Mouse (Mus musculus): Measurements from ENCODE around the gene Btk. TPM values are rescaled to one million over a fixed set of nuclear protein-coding genes. Genes with fewer than 3 reads are reported as not detected.

Gene Btk
- polyA plus RNA-seq, 1 experiment from 2014 or later = 0.28 TPM

DNA sequence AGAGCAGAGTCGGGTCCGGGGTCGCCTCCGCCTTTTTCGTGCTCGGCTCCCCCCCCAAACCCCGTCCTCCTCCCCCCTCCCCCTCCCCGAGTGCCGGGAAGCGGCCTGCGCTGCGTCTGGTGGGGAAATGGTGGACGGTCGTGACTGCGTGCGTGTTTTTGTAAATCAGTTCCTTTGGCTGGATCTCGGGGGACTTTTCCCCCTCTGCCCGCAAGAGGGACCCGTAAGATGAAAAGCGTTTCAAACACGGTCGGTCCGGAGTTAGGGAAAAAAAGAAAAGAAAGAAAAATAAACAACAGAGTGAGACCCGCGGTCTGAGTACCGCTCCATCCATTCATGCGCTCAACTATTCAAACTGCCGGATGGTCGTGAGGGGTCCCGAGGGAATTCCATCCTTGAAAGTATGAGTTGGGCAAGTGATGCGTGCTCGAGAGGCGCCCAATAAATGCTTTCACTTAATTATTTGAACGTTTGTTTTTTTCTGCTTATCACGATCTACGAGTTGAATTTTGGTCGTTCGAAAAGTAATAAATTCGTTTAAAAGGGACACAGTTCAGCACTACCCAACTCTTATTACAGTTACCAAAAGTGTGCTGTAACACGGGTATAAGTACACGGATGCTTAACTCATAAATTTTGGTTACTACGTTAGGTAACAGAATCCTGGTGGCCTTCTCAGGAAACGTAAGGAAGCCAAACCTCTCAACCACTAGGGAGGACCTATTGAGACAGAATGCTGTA lies 18.2 kb upstream of the Btk start:
- peaks cover 20% of the 10 kb centered on the region for H3K4me1 ChIP-seq
- no peaks in the 10 kb centered on the region for H3K36me3 ChIP-seq
- H3K4me3 ChIP-seq = peak overlapping the region; percentile 57
- no peaks in the 10 kb centered on the region for H3K9me3 ChIP-seq
- H3K9ac ChIP-seq (replicated peaks) = peak overlapping the region; percentile 54
- H3K27ac ChIP-seq (replicated peaks) = peak overlapping the region; percentile 95
- peak overlapping the region; percentile 48 for H3K4me2 ChIP-seq (replicated peaks)
- peak; percentile 83 for ATAC-seq (replicated peaks)
- H3K27me3 ChIP-seq = no peaks in the 10 kb centered on the region
- WGBS = 20% methylated on average over 37 of the region's 43 CpGs

DNA sequence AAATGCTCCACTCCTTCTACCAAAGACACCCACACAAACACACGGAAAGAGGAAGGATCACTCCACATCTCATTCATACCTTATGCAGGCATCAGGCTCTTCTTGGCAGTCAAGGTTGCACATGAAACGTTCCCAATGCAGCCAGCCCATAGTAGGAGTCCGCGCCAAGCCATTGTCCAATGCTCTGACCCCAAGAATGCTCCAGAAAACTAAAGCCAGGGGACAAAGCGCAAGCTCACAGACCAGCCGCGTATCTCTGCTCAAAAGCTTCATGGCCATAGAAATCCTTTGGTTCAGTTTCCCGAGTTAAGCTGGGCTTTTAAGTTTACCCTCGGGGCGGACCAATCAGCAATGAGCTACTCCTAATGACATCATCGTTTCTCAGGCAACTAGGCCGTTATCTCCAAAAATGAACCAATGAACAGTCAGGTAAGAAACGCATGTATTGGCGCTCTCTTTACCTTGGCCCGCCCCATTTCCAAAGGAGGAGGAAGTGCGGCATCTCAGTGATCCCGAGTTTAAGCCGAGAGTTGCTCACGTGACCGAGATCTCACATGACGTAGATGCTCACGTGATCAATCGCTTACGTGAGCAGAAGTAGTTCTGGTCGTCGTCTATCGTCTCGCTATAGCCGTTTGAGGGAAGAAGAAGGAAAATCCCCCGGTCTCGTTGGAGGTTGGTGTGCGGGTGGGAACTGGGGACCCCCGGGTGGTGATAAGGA lies 17.4 kb upstream of the Btk start, which contains the start of the genes Gla and Hnrnph2:
TSS of gene Gla (minus strand) at position 467 of the 721 bp plus-strand sequence.
TSS of gene Hnrnph2 (plus strand) at position 521 of the 721 bp plus-strand sequence.
- H3K9ac ChIP-seq (replicated peaks) = peak within 1 kb of the TSS; percentile 54
- H3K27ac ChIP-seq (replicated peaks) = peak within 1 kb of the TSS; percentile 95
- H3K4me2 ChIP-seq (replicated peaks) = peak within 1 kb of the TSS; percentile 51
- no peaks in the 10 kb centered on the region for H3K27me3 ChIP-seq
- ATAC-seq (replicated peaks) = peak; percentile 98
- WGBS = 22% methylated on average over 33 of the region's 33 CpGs
- H3K4me3 ChIP-seq = peak within 1 kb of the TSS; percentile 57
- H3K9me3 ChIP-seq = no peaks in the 10 kb centered on the region
- no peaks in the 10 kb centered on the region for H3K36me3 ChIP-seq
- peaks cover 20% of the 10 kb centered on the region for H3K4me1 ChIP-seq

DNA sequence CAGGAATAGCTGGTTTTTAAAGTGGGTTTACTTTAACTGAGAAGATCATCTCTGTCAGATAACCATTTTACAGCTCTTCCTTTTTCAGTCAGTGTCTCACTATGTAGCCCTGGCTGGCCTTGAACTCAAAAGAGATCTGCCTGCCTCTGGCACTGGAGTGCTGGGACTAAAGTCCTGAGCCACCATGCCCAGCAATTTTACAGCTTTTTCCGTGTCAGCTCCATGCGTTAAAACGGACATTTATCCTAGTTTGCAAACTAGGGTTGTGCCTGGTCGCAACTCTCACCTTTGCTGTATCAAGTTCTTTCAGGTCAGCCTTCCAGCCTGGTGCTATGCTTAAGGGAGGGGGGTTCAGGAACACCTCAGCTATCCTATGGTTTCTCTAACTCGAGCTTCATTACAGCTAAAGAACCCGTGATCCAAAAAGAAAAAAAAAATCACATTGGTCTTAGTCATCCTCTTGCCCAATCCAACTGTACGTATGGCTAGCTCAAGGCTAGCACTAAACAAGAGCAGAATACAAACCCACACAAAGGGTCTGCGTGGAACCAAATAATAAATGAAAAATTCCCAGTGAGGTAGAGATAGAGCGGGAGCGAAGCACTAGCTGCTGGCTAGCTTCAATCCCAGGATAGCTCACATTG lies 16.7 kb upstream of the Btk start:
- Histone ChIP-seq H3K36me3 (no peaks in the 10 kb centered on the region), H3K9ac (replicated peaks) (peak overlapping the region; percentile 51), H3K27ac (replicated peaks) (peak overlapping the region; percentile 80), H3K4me3 (peak overlapping the region; percentile 57), H3K4me1 (peaks cover 20% of the 10 kb centered on the region), H3K27me3 (no peaks in the 10 kb centered on the region), H3K9me3 (no peaks in the 10 kb centered on the region), H3K4me2 (replicated peaks) (peak overlapping the region; percentile 51)
- ATAC-seq (replicated peaks) = no peak; the same call in 1 of the 2 replicates
- 31% methylated on average over 10 of the region's 10 CpGs for WGBS

- Histone ChIP-seq H3K4me1 (peaks cover 12% of the 10 kb centered on the region), H3K9ac (replicated peaks) (no peak overlapping the region), H3K9me3 (no peaks in the 10 kb centered on the region), H3K27me3 (no peaks in the 10 kb centered on the region), H3K27ac (replicated peaks) (no peak overlapping the region), H3K4me3 (no peak overlapping the region), H3K36me3 (peaks cover 6% of the 10 kb centered on the region; the same call in 1 of the 2 replicates), H3K4me2 (replicated peaks) (no peak overlapping the region)
- WGBS = 76% methylated on average over 5 of the region's 5 CpGs
- ATAC-seq (replicated peaks) = no peak
These were observed 6.5 kb upstream of the Btk start for GRCm38 (mm10) chrX:134589836-134590235.

DNA sequence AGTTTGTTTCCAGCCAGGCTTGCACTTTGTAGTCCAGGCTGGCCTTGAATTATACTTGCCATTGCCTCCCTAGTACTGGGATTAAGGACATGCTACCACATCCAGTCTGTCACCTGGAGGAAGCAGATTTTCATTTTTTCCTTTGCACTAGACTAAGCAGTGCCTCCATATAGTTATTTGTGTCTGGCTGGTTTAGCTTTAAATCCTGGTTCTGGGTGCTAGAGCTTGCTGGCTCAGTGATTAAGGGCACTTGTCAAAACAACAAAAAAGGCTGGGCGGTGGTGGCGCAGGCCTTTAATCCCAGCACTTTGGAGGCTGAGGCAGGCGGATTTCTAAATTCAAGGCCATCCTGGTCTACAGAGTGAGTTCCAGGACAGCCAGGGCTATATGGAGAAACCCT lies 5.6 kb upstream of the Btk start:
- peaks cover 14% of the 10 kb centered on the region for H3K4me1 ChIP-seq
- no peaks in the 10 kb centered on the region for H3K27me3 ChIP-seq
- H3K9ac ChIP-seq (replicated peaks) = no peak overlapping the region
- no peak overlapping the region for H3K4me3 ChIP-seq
- H3K27ac ChIP-seq (replicated peaks) = no peak overlapping the region
- ATAC-seq (replicated peaks) = no peak
- no peak overlapping the region for H3K4me2 ChIP-seq (replicated peaks)
- H3K9me3 ChIP-seq = no peaks in the 10 kb centered on the region
- peaks cover 6% of the 10 kb centered on the region; the same call in 1 of the 2 replicates for H3K36me3 ChIP-seq
- WGBS = 82% methylated on average over 3 of the region's 3 CpGs

GRCm38 (mm10) chrX:134588261-134588660 lies 4.9 kb upstream of the Btk start:
- Histone ChIP-seq H3K9me3 (no peaks in the 10 kb centered on the region), H3K27ac (replicated peaks) (no peak overlapping the region), H3K9ac (replicated peaks) (no peak overlapping the region), H3K4me1 (peaks cover 14% of the 10 kb centered on the region), H3K27me3 (no peaks in the 10 kb centered on the region), H3K36me3 (peaks cover 6% of the 10 kb centered on the region; the same call in 1 of the 2 replicates), H3K4me2 (replicated peaks) (no peak overlapping the region), H3K4me3 (no peak overlapping the region)
- 87% methylated on average over 4 of the region's 4 CpGs for WGBS
- no peak for ATAC-seq (replicated peaks)

GRCm38 (mm10) chrX:134586447-134586846 lies 3.1 kb upstream of the Btk start:
- WGBS = 32% methylated on average over 8 of the region's 8 CpGs
- H3K4me2 ChIP-seq (replicated peaks) = peak overlapping the region; percentile 49
- no peak overlapping the region for H3K27ac ChIP-seq (replicated peaks)
- no peaks in the 10 kb centered on the region for H3K27me3 ChIP-seq
- peaks cover 14% of the 10 kb centered on the region for H3K4me1 ChIP-seq
- H3K36me3 ChIP-seq = peaks cover 6% of the 10 kb centered on the region; the same call in 1 of the 2 replicates
- peak overlapping the region; percentile 57 for H3K9ac ChIP-seq (replicated peaks)
- peak overlapping the region; percentile 50 for H3K4me3 ChIP-seq
- no peak for ATAC-seq (replicated peaks)
- no peaks in the 10 kb centered on the region for H3K9me3 ChIP-seq

DNA sequence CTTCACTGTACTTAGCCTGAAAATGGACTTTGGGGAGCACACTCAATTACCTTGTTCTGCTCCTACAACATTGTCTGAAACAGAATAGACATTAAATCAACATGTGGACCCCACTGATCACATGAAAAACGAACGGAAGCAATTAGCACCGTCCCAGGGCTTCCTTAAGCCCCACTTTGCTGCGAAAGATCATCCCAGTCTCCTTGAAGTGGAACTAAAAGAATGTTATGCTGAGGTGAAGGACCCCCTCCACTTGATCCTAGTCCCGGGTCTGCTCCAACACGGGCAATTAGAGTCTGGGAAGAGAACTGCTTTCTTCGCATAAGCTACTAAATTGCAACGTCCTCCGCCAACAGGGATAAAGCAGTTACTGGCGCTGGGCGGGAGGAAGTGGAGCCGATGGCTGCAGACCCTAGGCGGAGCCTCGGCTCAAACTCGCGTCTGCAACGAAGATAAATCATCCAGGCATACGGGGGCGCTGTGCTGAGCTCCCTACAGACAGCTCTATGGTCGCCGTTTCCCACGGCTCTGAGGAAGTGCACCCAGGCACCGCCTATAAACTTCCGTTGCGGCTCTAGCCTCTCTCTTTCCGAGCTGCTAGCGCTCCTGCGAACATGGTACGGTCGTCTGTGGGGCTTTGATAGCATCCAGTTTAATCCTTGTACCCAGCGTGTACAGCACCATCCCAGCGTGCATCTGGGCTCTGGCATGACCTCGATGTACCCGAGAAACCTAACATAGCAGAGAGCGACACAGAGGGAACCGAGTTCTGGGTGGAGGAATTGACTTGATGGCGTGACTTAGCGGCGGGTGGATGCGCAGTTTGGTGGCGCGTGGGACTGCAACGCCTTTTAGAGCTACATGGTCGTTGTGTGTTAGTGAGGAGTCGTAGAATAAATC lies 2.0 kb upstream of the Btk start, which contains the start of gene Rpl36a:
TSS of gene Rpl36a (plus strand) at position 552 of the 900 bp plus-strand sequence.
- Histone ChIP-seq H3K9ac (replicated peaks) (peak within 1 kb of the TSS; percentile 57), H3K4me2 (replicated peaks) (peak within 1 kb of the TSS; percentile 49), H3K36me3 (peaks cover 6% of the 10 kb centered on the region; the same call in 1 of the 2 replicates), H3K4me3 (peak within 1 kb of the TSS; percentile 50), H3K27ac (replicated peaks) (peak within 1 kb of the TSS; percentile 85), H3K4me1 (peaks cover 14% of the 10 kb centered on the region), H3K9me3 (no peaks in the 10 kb centered on the region), H3K27me3 (no peaks in the 10 kb centered on the region)
- 21% methylated on average over 45 of the region's 45 CpGs for WGBS
- ATAC-seq (replicated peaks) = peak; percentile 98

GRCm38 (mm10) chrX:134582270-134582669 lies 1.1 kb downstream of the Btk start:
- no peaks in the 10 kb centered on the region for H3K27me3 ChIP-seq
- H3K9me3 ChIP-seq = no peaks in the 10 kb centered on the region
- H3K27ac ChIP-seq (replicated peaks) = no peak overlapping the region
- WGBS = 82% methylated on average over 10 of the region's 11 CpGs
- H3K9ac ChIP-seq (replicated peaks) = no peak overlapping the region
- H3K36me3 ChIP-seq = no peaks in the 10 kb centered on the region
- ATAC-seq (replicated peaks) = no peak
- peaks cover 14% of the 10 kb centered on the region for H3K4me1 ChIP-seq
- no peak overlapping the region for H3K4me3 ChIP-seq
- H3K4me2 ChIP-seq (replicated peaks) = no peak overlapping the region

DNA sequence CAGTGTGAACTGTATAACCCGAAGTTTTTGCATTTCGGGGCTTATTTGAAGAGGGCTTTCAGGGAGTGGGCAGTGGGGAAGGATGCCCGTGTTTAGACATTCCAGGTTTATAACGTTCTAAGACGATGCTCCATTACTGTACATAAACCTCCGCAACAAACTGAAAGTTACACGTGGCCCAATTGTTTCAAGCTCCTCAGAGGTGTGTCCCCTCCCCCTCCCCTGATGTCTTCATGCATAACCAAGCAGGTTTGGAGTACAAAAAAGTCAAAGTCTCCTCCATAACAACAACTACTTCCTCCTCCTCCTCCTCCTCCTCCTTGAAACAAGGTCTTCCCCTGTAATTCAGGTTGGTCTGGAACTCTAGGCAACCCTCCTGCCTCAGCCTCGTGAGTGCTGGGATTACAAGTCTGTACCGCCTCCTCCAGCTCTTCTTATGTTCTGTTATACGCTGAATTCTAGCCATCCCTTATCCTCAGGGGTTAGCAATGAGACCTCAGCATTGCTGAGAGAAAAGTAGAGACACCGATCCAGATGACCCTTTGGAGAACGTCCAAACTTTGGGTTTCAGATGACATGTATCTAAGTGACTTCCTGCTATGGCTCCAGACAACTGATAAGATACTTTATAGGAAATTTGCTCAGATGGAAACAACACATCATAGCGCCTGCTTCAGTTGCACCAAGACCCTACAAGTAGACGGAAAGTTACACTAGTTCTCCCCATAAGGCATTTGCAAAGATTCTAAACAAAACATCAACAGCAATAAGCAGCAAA lies 2.7 kb downstream of the Btk start:
- H3K27me3 ChIP-seq = no peaks in the 10 kb centered on the region
- WGBS = 86% methylated on average over 14 of the region's 14 CpGs

More for the DNA sequence above, 2.7 kb downstream of the Btk start:
- no peak overlapping the region for H3K4me3 ChIP-seq
- no peak for ATAC-seq (replicated peaks)
- H3K9ac ChIP-seq (replicated peaks) = no peak overlapping the region
- no peaks in the 10 kb centered on the region for H3K9me3 ChIP-seq
- H3K36me3 ChIP-seq = no peaks in the 10 kb centered on the region
- H3K27ac ChIP-seq (replicated peaks) = no peak overlapping the region
- peaks cover 5% of the 10 kb centered on the region; the same call in 1 of the 2 replicates for H3K4me1 ChIP-seq
- no peak overlapping the region for H3K4me2 ChIP-seq (replicated peaks)
